Mouse (Mus musculus) urinary bladder, adult 2 months (tissue): Measurements from ENCODE around the gene Cntd1. TPM values are rescaled to one million over a fixed set of nuclear protein-coding genes. Genes with fewer than 3 reads are reported as not detected.
"Not testable (repeated sequence)": the region's sequence is repeated elsewhere in the genome, so short reads cannot be mapped to it uniquely, and the experiment has no call there.

Source experiments
- DNase-seq: peaks from one replicate; pipeline ENCODE4 v3.0.0; 2022; ENCODE audit warnings: low spot score
- polyA plus RNA-seq: library from polyadenylated mRNA; depleted of rRNA; stranded (reverse); fragments of >200 nt; gene quantifications from 2 replicates; pipeline ENCODE4 v1.2.3, GENCODE M21; 2012

The Cntd1 gene
- polyA plus RNA-seq, 1 experiment, result 1.5 TPM

DNA sequence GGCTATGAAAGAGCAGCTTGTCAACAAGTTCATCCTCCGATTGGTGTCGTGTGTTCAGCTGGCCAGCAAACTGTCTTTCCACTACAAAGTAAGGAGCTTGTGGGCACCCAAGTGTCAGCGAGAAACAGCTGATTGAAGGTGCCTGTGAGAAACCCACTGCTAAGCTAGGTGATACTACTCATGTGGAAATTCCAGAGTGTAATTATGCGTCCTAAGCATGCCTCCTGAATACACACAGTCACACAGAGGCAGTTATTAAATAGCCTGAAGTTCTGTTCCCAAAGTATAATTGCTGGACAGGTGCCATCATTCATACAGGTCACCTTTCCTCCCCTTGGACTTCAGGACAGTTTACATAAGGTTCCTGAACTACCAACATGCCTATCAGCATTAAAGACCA is 5.0 kb downstream of the Cntd1 start:
- DNase-seq, result no peak

DNA sequence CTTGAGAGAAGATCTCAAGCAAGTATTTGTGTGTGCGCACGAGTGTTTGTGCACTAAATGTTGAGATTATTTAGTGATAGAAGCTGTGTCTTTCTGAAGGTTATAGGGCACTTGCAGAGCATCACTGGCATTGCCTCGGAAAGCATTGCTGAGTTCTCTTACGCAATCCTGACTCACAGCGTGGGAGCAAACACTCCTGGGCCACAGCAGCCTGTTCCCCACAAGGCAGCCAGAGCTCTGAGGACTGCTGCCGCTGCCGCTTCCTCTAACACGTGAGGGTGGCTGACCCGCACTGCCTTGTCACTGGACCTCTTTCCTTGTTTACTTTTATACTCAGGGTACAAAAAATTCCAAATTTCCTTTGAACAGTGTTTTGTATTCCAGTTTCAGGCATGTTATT is 8.5 kb downstream of the Cntd1 start:
- DNase-seq, result no peak

DNA sequence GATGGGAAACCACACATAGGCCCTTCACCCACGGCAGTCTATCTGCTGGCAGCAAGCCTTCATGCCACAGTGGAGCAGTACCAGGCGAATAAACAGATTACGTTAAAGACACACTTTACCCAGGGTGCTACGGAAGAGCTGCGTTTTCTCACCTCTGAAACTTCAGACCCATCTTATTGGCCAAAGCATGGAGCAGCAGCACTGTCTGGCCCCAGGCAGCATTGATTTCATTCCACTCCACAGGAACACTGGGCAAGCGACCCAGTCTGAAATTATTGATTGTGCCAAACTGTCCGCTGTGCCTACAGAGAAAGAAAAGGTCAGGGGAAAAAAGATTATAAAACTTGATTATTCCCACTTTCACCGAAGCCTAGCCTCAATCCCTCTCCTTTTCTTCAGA is 12.4 kb downstream of the Cntd1 start:
- no peak for DNase-seq

DNA sequence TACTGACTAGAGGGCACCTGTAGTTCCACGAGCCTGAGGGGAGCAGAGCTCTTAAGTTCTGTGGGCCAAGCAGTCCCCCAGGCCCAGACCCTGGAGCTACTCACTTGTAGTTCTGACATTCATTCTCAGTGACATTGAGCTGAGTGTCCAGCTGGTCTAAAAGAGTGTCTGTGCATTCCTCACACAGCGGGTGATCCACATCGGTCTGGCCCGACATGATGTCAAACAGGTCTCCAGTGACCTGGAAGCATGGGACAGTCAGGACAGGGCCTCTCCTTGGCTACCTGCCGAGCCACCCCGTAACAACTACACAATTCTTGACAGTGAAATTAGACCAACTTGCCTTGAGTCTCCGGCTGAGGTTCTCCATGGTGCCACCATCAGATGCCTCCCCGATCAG is 16.4 kb downstream of the Cntd1 start:
- no peak for DNase-seq

DNA sequence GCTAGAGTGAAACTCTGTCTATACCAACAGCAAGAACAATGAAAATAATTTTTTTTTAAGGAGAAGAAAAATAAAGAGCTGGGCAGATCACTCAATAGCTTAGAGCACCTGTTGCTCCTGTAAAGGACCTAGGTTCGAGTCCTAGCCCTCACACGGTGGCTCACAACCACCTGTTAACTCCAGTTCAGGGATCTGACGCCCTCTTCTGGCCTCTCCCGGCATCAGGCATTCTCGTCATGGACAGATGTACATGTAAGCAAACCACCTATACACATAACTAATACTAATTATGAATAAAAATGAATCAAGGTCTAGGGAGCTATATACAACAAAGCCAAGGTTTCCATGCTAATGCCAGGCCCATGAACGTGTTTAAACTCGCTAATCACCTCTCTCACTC is 22.1 kb downstream of the Cntd1 start:
- DNase-seq, result no peak

DNA sequence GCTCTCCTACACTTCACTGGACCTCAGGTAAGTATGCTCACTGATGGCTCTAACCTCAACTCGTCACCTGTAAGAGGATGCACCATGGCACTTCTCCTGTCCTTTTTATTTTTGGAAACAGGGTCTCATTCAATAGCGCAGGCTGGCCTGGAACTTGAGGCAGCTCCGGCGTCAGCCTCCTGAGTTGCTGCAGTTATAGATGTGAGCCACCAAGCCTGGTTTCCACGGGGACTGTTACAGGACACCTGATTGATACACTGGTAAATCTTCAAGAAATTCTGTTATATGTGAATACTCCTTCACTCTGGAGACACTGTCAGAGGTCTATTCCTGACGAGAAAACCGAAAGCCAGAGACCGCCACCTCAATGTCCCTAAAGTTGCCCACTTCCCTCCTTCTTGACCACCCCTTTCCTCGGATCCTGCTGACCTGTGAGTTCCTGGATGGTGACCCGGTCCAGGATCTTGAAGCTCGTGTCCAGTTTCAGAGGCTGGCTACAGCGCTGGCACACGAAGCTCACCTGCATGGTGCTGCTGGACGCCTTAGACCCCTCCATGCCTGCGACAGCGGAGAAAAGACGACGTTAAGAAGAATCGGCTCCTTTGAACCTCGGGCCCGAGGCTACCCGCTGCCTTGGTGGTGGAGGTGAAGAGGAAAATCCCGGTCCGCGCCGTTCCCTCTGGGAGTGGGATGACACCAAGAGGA is 22.6 kb downstream of the Cntd1 start:
- DNase-seq, result no peak

DNA sequence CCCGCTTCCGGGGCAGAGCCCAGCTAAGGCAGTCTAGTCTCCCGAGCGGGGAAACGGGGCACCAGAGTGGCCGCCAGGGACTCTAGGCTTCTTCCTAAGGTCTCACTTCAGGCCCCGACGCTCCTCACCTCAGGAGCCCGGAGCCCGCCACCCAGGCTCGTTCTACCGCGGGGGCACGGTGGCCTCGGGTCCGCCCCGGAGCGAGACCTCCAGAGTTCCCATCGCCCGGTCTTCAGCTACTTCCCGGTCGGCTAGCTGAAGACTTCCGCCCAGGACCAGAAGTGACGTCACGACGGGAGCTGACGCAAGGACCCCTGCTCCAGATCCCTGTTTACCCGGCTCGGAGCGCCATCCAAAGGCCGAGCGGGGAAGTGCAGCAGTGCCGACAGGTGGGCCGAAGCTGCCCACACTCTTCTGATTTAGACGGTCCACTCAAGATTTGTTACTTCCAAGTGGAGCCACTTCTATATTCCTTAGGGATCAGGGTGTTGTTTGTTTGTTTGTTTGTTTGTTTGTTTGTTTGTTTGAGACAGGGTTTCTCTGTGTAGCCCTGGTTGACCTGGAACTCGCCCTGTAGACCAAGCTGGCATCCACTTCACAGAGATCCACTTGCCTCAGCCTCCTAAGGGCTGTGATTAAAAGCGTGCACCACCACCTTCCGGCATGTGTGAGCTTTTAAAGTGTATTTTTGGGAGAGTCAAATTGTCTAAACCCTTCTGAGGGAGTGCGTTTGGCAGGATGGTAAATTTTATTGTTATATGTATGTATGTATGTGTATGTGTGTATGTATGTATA is 23.4 kb downstream of the Cntd1 start, which contains the start of gene Becn1:
TSS of gene Becn1 (minus strand) at position 283 of the 795 bp plus-strand sequence.
- DNase-seq, result peak; percentile 92

DNA sequence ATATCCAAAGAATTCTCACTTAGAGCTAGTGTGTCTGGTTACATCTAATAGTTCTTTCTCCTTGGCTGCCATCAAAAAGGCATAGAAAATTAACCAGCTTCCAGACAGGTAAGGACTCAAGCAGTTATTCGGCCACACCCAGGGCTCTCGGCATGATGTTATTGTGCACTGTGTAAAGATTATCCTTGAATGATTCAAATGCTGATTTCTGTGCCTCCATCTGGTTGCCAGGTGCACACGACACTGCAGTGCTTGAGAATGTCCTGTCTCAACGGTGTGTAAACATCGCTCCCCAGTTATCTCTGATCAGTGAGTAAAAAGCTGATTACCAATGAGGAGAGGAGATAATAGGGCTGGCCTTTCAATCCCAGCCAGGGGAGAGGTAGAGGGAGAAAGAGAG is 28.9 kb downstream of the Cntd1 start:
- DNase-seq, result no peak

DNA sequence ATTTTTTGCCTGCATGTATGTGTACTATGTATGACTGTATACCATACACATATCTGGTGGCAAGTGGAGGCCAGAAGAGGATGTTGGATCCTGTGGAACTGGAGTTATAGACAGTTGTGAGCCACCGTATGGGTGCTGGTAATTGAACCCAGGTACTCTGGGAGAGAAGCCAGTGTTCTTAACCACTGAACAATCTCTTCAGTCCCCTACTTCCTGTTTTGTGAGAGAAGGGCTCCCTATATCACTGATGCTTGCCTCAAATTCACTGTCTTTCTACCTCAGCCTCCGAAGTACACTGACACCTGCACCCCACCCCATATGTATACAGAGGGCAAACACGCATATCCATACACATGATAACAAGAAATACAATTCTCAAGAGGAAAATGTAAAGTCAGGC is 32.3 kb downstream of the Cntd1 start:
- no peak for DNase-seq

DNA sequence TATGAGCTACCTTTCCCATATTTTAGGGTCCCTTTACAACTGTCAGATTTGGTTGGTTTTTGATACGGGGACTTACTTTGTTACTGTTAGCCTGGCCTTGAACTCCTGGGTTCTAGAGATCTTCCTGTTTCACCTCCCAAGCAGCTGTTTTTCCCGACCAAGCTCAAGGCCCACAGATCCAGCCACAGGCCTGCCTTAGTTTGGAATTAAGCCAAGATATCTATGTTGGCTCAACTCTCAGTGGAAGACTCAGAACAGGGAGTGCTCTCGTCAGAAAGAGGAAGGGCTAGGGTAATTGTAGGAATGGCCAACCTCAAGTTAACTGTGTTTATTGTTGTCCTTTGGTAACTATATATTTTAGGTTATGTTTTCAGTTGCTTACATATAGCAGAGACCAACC is 33.3 kb downstream of the Cntd1 start:
- no peak for DNase-seq

DNA sequence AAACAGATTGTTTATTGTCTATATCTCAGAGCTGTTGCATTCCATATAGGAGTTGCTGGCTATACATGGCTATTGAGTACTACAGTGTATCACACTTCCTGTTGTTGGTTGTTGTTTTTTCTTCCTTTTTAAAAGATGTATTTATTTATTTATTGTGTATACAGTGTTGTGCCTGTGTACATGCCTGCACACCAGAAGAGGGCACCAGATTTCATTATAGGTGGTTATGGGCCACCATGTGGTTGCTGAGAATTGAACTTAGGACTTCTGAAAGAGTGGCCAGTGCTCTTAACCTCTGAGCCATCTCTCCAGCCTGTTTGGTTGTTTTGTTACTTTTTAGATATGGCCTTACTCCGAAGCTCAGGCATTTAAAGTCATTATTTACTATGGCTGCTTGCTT is 35.8 kb downstream of the Cntd1 start:
- DNase-seq, result no peak

DNA sequence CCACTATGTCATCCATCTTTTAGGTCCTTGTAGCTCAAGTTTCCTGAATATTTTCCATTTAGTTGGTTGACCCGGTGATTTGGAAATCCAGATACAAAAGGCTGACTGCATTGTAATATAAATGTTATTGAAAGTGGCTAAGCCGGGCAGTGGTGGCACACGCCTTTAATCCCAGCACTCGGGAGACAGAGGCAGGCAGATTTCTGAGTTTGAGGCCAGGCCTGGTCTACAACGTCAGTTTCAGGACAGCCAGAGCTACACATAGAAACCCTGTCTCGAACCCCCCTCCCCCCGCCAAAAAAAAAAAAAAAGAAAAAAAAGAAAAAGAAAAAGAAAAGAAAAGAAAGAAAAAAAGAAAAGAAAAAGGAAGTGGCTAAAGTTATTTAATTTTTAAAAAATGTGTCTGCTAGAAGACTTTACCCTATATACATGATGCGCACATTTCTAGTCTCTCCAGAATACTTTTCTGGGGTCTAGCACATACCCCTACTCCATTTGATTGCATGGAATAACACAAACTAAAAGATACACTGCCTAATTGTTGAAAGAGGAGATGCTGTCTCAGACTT is 36.4 kb downstream of the Cntd1 start:
- DNase-seq, result no peak

DNA sequence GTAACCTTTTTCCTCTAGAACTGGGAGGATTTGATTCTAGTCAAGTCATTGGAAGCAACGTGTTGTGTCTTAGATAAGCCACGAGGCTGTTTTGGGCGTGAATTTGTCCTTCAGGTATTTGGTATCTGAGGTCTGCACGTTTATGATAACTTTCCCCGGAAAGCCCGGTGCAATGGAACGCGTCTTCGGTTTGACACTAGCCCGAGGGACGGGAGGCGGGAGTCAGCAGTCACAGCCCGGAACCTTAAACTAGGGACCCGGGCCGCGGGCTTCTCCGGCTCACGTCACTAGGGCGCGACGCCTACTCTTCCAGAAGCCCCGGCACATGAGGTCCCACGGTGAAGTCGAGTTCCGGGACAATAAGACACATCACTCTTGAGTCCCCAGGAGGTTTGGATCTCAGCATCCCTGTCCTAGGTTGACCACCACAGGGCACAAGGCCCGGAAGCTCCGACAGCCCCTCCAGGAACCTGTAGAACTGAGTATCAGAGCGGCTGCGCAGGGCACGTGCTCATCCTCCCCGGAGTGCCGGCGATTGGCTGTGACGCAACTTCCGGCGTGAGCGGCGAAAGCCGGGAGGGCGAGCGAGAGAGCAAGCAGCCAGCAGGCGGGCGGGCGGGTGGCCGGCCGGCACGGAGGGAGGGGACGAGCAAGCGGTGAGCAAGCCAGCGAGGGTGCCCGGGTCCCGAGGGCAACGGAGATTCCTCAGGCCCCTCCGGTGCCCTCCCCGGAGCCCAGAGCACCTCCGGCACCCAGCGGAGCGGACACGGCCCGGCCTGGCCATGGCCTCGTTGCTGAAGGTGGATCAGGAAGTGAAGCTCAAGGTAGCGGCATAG is 37.1 kb downstream of the Cntd1 start, which contains the start of gene Psme3:
TSS of gene Psme3 (plus strand) at position 549 of the 836 bp plus-strand sequence.
- DNase-seq, result peak; percentile 95

DNA sequence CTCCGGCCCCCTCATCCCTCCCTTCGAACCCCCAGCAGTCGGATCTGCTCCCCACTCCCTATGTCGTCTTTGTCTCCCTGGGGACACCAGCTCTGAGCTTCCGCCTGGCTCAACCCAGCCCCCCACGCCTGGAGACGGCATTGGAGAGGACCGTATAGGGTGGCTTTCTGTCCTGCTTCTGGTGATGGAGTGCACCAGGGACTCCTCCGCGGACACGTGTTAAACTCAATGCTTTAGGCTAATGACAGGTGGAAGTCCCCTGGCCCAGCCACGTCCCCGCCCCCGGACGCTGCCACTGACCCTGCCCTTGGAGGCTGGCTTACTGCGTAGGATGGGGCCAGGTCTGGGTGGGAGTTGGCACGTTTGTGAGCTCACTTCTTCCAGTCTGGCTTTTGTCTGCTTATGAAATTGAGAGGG is 37.7 kb downstream of the Cntd1 start:
- DNase-seq, result no peak

DNA sequence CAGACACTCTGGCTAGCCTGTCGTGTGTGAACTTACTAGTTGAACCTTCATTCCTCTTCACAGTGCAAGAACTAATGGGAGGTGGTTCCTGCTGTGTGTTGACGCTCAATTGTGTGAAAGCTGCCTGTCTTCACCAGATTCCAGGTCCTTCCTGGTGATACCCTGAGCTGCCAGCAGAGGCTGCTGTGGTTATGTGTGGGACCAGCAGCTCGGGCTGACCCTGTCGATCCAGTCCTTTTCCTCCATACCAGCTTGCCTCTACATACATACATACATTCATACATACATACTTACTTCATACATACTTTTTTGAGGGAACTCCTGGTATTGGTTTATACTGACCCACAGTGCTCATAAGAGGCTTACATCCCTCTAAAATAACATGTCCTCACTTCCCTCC is 44.8 kb downstream of the Cntd1 start:
- no peak for DNase-seq

DNA sequence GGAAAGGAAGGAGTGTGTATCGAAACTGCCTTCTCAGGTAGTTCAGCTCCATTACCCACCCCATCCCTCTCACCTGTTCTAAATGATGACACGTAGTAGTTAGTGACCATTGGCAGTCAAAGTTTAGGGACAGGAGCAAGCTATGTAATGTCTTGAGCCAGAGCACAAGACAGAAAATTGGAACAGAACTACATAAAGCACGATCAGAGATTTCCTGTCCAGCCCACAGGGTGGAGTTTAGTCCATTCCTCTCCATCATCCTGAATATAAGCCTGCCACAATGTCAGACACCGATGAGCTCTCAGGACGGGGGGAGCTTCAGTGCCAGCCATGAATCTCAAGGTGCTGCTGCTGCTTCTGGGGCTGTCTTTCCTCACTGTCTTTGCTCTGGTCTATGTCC is 46.0 kb downstream of the Cntd1 start, which contains the start of gene Aoc2:
TSS of gene Aoc2 (plus strand) at position 301 of the 400 bp plus-strand sequence.
- no peak for DNase-seq

DNA sequence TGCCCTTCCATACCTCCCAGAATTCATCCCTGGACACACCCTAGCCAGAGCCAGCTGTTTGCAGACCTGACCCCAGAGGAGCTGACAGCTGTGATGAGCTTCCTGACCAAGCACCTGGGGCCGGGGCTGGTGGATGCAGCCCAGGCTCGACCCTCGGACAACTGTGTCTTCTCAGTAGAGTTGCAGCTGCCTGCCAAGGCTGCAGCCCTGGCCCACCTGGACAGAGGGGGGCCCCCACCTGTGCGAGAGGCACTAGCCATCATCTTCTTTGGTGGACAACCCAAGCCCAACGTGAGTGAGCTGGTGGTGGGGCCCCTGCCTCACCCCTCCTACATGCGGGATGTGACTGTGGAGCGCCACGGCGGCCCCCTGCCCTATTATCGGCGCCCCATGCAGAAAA is 46.4 kb downstream of the Cntd1 start:
- not testable (repeated sequence) for DNase-seq

DNA sequence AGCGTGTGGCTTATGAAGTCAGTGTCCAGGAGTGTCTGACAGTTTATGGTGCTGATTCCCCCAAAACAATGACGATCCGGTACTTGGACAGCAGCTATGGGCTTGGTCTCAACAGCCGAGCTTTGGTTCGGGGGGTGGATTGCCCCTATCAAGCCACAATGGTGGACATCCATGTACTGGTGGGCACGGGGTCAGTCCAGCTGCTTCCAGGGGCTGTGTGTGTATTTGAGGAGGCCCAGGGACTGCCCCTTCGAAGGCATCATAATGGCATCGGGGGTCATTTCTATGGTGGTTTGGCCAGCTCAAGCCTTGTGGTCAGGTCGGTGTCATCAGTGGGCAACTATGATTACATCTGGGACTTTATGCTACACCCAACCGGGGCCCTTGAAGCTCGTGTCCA is 47.3 kb downstream of the Cntd1 start:
- DNase-seq, result no peak

DNA sequence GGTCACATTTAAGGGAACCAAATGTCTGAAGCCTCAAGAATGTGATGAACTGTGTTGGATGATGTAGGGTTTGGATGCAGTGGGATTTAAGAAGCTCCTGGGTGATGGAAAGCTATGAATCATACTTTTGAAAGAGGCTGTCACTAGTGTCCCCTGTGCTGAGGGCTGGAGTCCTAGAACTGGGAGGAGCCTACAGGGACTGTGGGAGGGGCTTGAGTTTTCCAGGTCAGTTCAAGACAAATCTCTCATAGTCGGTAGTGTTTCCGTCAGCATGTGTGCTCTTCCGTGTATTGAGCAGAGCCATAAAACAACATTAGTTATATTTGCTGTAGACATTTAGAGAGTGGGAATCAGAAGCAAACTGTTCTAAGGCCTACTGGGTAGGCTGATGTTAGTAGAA is 48.5 kb downstream of the Cntd1 start:
- DNase-seq, result no peak

DNA sequence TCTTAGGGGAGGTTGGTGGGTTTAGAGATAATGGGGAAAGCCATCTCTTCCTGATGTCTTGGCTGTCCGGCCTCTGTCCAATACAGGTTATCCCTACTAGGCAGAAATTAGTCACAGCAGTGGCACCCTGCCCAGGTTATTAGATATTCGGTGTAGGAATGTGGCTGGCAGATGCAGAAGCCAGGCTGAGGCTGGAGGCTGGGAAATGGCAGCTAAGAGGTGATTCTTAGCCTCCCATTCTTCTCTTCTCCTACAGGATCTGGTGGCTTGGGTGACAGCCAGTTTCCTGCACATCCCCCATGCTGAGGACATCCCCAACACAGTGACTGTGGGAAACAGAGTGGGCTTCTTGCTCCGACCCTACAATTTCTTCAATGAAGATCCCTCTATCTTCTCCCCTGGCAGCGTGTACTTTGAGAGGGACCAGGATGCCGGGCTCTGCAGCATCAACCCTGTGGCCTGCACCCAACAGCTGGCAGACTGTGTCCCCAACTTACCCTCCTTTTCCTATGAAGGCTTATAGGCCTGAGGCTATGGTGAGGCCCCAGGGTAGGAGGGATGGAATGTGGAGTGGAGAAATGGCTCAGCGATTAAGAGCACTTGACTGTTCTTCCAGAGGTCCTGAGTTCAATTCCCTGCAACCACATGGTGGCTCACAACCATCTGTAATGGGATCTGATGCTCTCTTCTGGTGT is 50.3 kb downstream of the Cntd1 start:
- DNase-seq, result no peak

DNA sequence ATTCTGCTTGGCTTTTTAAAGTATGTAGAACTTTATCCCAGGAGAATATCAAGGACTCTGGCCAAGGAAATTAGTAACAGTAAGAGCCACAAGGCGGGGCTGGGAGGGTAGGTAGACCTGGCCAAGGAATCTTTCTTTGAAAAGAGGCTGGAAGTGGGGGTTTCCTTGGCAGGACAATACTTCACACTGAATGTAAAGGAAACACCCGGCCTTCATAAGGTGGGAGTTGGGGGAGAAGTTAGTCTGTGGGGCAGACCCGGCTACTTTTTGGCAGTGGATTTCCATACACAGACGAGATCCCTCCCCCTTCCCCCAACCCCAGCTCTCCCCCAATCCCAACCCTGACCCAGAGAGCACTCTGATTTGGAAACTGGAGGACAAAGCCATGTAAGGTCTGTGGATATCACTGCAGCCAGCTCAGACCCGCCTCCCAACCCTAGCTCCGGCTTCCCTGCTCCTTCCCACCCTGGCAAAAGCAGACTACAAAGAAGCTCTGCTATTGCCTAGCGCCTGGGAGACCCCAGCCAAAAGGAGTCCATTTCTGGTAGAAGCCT is 51.6 kb downstream of the Cntd1 start, which contains the start of gene Aoc3:
TSS of gene Aoc3 (plus strand) at position 235 of the 554 bp plus-strand sequence.
- DNase-seq, result no peak
